Mouse (Mus musculus): ENCODE measurements at regions not wholly inside any gene's neighbourhood (a gene's known extent, or its start where the extent isn't known, plus 50 kb on each side); places are given as distances from the start of the nearest gene placed in this dataset.
"Not testable (repeated sequence)": the region's sequence is repeated elsewhere in the genome, so short reads cannot be mapped to it uniquely, and the experiment has no call there.

DNA sequence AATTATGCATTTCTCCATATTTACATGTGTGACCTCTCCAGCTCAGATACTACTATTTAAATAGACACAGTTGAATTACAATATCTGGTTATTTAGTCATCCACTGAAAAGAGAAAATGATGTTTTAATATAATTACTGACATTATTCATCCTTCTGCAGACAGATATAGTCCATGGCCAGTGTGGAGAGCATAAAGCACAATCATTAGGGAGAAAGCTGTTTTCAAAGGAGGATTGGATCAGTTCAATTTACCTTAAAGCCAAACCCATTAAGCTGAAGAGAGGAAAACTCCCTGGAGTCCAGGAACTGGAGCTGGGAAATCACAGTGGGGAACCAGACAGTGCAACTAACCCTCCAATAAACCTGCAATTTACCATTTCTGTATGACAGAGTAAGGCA lies 339.8 kb upstream of the Rgs17 start:
- ATAC-seq (ENCODE audit: poor library complexity, severe bottlenecking) = no peak

DNA sequence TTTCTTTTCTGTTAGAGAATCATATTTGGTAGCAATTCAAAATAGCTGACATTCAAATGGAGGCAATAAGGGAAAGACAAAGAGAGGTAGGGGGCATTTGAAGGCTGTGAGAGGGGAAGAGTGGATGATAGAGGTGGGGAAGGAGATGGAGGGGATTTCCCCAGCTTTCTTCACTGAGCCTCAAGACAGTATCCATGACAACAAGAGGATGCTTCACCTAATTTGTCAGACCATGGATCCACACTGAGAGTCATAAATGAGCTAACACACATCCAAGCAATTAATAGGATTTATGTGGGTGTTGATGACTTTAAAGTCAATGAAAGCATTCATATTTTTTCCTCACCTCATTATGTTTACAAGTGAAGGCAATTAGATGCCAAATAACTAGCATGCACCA lies 343.5 kb upstream of the Rgs17 start:
- no peak for ATAC-seq (ENCODE audit: poor library complexity, severe bottlenecking)

GRCm38 (mm10) chr10:6291388-6291787 lies 369.2 kb upstream of the Rgs17 start:
- no peak for ATAC-seq (ENCODE audit: poor library complexity, severe bottlenecking)

DNA sequence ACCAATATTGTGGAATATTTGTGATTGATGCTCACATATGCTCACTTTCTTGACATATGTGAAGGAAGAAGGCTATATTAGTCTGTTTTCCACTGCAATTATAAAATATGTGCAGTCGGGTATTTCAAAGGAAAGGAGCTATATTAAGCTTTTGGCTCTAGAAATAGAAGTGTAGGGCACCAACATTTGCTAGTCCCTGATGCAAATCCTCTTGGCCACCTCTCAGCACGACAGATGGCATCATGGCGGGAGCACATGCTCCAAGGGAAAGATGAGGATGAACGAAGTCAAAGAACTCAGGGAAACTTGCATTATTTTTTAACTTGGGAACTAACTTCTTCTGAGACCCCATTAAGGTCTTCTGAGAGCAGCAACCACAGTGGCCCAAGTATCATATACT lies 374.4 kb upstream of the Rgs17 start:
- ATAC-seq (ENCODE audit: poor library complexity, severe bottlenecking) = no peak

DNA sequence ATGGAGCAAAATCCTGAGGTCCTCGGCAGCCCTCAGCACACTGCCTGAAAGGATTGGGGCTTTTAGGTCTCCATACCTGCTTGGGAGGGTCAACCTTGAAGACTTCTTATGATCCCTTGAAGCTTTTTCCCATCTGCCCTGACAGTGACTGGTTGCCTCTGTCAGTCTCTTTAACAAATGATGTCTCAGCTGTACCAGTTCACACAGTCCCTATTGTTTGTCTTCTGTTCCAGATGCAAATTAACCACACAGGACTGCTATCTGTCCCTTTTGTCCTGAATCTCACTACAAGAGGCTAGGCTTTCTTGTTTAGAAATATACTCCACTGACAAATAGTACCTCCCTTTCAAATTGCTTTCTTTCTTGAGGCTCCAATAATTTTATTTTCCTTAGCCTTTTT lies 375.6 kb upstream of the Rgs17 start:
- no peak for ATAC-seq (ENCODE audit: poor library complexity, severe bottlenecking)

DNA sequence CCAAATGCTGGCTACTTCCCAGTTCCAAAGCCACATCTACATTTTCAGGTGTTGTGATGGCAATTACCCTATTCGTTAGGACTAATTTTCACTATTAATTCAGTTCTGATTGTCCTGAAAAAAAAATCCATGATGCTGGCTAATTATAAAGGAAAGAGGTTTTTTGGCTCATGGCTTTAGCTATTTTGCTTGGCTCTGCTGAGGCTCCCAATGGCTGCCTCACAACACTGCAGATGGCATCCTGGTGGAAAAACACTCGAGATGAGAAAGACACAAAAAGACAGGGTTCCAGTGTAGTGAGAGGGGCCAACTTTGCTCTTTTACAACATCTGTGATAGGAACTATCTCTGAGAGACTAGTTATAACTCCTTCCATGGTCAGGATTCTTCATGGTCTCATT lies 376.5 kb upstream of the Rgs17 start:
- ATAC-seq (ENCODE audit: poor library complexity, severe bottlenecking) = no peak

DNA sequence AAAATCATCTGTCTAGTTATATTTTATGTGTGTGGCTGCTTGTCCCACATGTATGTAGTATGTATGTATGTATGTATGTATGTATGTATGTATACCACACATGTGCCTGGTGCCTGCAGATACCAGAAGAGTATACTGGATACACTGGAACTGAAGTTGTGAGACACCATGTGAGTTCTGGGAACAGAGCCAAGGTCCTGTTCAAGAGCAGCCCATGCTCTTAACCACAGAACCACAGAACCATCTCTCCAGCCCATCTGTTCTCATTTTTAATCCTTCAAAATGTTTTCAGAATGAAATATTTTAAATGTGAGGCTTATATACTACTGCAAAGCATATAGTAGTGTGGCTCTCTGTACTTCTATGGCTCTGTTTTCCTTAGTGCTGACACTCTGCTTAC lies 379.3 kb upstream of the Rgs17 start:
- ATAC-seq (ENCODE audit: poor library complexity, severe bottlenecking) = no peak

DNA sequence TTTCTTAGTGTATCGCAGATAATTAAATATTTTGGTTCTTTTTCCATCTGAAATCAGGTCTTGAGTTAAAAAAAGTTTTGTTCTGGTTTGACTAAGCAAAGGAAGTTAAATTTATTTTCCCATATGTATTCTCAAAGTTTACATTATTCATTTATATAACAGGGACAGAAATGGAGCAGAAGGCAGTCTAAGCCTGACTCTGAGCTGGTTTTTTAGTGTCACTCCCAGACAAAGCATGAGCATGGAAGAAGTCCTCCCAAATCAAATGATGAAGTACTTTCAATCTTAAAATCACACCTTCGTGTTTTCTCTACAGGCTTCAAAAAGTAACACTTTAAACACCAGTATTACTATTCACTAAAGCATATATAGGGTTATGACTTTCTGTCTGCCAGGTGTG lies 387.2 kb upstream of the Rgs17 start:
- ATAC-seq (ENCODE audit: poor library complexity, severe bottlenecking) = no peak

- no peak for ATAC-seq (ENCODE audit: poor library complexity, severe bottlenecking)
Observed at GRCm38 (mm10) chr10:6341572-6341971, 416.7 kb upstream of the Oprm1 start.

GRCm38 (mm10) chr10:6349216-6349615 lies 409.1 kb upstream of the Oprm1 start:
- ATAC-seq (ENCODE audit: poor library complexity, severe bottlenecking) = not testable (repeated sequence)

DNA sequence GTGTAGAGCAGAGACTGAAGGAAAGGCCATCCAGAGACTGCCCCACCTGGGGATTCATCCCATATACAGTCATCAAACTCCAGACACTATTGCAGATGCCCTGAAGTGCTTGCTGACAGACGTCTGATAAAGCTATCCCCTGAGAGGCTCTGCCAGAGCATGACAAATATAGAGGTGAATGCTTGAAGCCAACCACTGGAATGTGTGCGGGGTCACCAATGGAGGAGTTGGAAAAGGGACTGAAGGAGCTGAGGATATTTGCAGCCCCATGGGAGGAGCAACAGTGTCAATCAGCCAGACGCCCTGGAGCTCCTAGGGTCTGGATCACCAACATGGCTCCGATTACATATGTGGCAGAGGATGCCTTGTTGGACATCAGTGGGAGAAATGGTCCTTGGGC lies 392.1 kb upstream of the Oprm1 start:
- ATAC-seq (ENCODE audit: poor library complexity, severe bottlenecking) = no peak

- no peak for ATAC-seq (ENCODE audit: poor library complexity, severe bottlenecking)
Observed at GRCm38 (mm10) chr10:6371666-6372065, 386.6 kb upstream of the Oprm1 start.

GRCm38 (mm10) chr10:6417336-6418105 lies 340.8 kb upstream of the Oprm1 start:
- ATAC-seq (ENCODE audit: poor library complexity, severe bottlenecking) = peak; percentile 24; the same call in 1 of the 2 replicates

GRCm38 (mm10) chr10:6418234-6418633 lies 340.1 kb upstream of the Oprm1 start:
- ATAC-seq (ENCODE audit: poor library complexity, severe bottlenecking) = not testable (repeated sequence)

DNA sequence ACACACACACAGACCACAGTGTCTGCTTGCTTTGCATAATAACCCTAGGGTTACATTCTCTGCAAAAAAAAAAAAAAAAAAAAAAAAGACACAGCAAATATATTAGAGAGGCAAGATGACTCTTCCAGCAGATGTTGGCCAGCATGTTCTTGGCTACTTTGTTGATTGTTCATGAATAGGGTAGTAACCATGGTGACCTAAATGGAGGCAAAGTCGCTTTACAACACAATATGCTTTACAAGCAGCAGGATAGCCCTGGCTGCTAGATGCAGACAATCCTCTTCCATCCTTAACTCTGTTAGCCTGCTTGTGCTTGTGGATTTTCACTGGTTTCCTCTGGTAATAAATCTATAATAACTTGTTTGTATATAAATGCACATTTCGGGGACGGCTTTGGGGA lies 292.5 kb upstream of the Oprm1 start:
- ATAC-seq (ENCODE audit: poor library complexity, severe bottlenecking) = no peak

DNA sequence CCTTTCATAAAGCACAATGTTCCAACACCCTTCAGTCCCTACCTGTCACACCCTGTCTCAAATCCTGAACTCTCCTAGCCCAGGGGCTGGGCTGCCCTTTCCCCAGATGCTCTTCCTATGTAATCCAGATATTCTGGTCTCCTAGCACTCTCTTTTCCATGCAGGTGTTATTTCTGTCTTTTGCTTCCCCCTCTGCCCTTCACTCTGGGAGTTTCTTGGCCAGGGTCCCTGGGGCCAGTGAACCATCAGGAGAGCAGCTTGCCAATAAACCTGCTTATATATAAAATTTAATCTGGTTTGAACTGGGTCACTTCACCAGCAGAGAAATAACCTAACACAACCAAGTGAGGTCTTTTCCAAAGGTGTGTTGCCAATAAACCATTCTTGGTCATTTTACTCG lies 278.0 kb upstream of the Oprm1 start:
- ATAC-seq (ENCODE audit: poor library complexity, severe bottlenecking) = no peak

- no peak for ATAC-seq (ENCODE audit: poor library complexity, severe bottlenecking)
Observed at GRCm38 (mm10) chr10:6488605-6489004, 269.7 kb upstream of the Oprm1 start.

- no peak for ATAC-seq (ENCODE audit: poor library complexity, severe bottlenecking)
Observed at GRCm38 (mm10) chr10:6492694-6493093, 265.6 kb upstream of the Oprm1 start.

GRCm38 (mm10) chr10:6495081-6495480 lies 263.2 kb upstream of the Oprm1 start:
- ATAC-seq (ENCODE audit: poor library complexity, severe bottlenecking) = no peak

- ATAC-seq (ENCODE audit: poor library complexity, severe bottlenecking) = no peak
Observed at GRCm38 (mm10) chr10:6514269-6514668, 244.0 kb upstream of the Oprm1 start.

DNA sequence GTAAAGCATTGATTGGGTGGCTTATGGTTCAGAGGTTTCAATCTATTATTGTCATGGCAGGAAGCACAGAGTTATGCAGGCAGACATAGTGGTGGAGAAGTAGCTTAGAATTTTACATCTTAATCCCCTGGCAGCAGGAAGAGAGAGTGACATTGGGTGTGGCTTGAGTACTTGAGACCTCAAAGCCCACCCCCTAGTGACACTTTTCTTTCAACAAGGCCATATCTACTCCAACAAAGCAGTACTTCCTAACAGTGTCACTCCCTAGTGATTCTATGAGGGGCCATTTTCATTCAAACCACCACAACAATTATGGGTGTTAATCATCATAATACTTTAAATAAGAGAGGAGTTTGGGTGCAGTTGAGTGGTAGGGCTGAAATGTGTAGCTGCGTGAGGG lies 195.8 kb upstream of the Oprm1 start:
- ATAC-seq (ENCODE audit: poor library complexity, severe bottlenecking) = no peak

DNA sequence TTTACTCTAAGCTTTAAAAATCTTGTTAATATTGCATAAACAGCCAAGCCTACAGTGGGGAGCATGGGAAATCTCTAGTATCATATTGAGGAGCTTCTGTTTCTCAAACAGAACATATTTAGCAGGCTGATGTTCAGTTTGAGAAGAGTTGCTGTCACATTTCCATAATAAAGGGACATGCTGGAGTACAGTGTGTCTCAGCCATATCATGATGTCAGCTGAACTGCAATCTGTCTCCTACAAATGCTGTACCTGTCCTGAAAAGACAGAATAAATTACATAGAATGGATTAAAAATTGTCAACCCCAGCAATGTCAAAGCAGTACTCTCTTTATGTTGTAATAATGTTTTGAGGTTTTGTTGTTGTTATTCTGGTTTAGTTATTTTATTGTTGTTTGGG lies 179.7 kb upstream of the Oprm1 start:
- ATAC-seq (ENCODE audit: poor library complexity, severe bottlenecking) = no peak

DNA sequence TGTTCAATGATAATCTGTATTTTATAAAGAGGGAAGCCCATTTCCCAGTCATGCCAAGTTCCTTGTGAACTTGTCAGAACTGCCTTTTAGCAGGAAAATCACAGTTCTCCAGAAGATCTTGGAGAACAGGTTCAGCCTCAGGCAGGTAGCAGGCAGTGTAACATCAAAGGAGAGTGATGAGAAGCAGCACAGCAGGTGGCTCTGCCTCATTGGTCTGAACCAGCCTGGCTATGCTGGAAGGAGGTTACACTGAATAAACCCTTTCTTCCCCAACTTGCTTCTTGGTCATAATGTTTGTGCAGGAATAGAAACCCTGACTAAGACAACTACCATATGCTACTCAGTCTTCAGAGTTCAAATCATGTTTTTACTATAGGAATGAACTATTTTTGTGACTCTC lies 172.5 kb upstream of the Oprm1 start:
- not testable (repeated sequence) for ATAC-seq (ENCODE audit: poor library complexity, severe bottlenecking)

All from megakaryocyte, adult 5-6 weeks (primary cell).